Mouse (Mus musculus): ENCODE measurements around the gene Gm20388. TPM values are rescaled to one million over a fixed set of nuclear protein-coding genes. Genes with fewer than 3 reads are reported as not detected.

The Gm20388 gene
- total RNA-seq, 1 experiment, result 27.0 TPM

DNA sequence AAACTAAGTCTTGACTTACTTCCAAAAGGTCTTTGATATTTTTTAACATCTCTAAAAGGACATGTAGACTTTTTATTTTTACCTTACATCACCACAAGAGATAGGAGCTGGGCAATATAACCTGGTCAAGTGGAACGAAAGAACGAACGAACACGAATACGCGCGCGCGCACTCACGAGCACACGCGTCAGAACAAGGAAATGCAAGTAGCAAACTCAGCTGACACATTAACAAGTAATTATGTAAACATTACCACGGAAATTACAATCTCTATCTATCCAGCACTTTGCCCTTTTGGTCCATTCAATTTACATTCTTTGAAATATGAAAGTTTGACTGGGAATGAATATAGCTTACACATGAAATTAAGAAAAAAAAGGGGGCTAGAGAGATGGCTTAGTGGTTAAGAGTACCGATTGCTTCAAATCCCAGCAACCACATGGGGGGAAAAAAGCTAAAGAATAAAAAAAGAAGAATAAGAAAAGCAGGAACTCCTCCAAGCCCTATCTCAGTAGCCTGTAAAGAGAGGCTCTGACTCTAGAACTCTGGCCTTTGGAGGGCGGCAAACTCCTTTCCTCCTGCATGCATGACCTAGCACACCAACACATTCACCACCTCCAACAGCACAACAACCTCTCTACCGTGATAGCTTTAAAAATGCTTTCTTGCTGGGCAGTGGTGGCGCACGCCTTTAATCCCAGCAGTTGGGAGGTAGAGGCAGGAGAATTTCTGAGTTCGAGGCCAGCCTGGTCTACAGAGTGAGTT is 3072.7 kb downstream of the Gm20388 start:
- no peak for TF ChIP-seq CHD2 (IDR thresholded peaks at IDR 0.05; ENCODE audit: low read depth, low read length)
- TF ChIP-seq ZNF384 (IDR thresholded peaks at IDR 0.05; ENCODE audit: low read depth, low read length), result no peak
- no peak for TF ChIP-seq ZC3H11A (IDR thresholded peaks at IDR 0.05; ENCODE audit: borderline replicate concordance, low read depth, low read length)
- no peak for TF ChIP-seq MAFK (IDR thresholded peaks at IDR 0.05; ENCODE audit: insufficient read depth, low read depth, low read length)
- no peak for TF ChIP-seq HCFC1 (IDR thresholded peaks at IDR 0.05; ENCODE audit: borderline replicate concordance, insufficient read depth, low read length)
- no peak for DNase-seq (ENCODE audit: low read depth, low spot score)
- Histone ChIP-seq H3K4me1 (ENCODE audit: control insufficient read depth in 2 of 2, insufficient read depth in 2 of 2, low read length in 2 of 2, poor library complexity in 1 of 2) (peaks cover 16 to 17% of the 10 kb centered on the region in 2 experiments; a peak in 3 of 4 replicates), H3K36me3 (ENCODE audit: control insufficient read depth, insufficient read depth, low read length, poor library complexity, severe bottlenecking) (no peaks in the 10 kb centered on the region), H3K27ac (ENCODE audit: insufficient read depth, low read depth, low read length, poor library complexity, severe bottlenecking) (no peak overlapping the region), H3K4me3 (ENCODE audit: insufficient read depth in 1 of 2, low read depth in 1 of 2, low read length in 2 of 2, poor library complexity in 1 of 2, severe bottlenecking in 1 of 2) (no peak overlapping the region), H3K9me3 (ENCODE audit: control insufficient read depth, insufficient read depth, low read depth, low read length) (no peaks in the 10 kb centered on the region), H3K9ac (ENCODE audit: insufficient read depth, low read depth, low read length, poor library complexity, severe bottlenecking) (no peak overlapping the region)
- in situ Hi-C loops (cut with MboI; ENCODE audit: low sequenced_read_pairs in 2 of 2, unreplicated experiment in 2 of 2), result no loop called here

DNA sequence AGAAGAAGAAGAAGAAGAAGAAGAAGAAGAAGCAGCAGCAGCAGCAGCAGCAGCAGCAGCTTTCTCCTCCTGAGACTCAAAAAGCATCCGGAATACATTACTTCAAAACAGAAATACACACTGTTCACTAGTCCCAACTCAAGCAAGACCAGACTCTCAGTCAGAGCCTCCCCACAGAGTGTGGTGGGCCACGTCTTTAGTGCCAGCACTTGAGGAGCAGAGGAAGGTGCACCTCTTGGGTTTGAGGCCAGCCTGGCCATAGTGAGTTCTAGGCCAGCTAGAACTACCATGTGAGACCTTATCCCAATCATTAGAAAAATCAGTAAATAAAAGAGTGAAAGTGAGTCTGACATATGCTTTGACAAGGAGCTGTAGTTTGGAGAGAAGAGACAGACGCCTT is 3073.5 kb downstream of the Gm20388 start:
- in situ Hi-C loops (cut with MboI; ENCODE audit: low sequenced_read_pairs in 2 of 2, unreplicated experiment in 2 of 2), result no loop called here
- Histone ChIP-seq H3K4me3 (ENCODE audit: insufficient read depth in 1 of 2, low read depth in 1 of 2, low read length in 2 of 2, poor library complexity in 1 of 2, severe bottlenecking in 1 of 2) (no peak overlapping the region), H3K36me3 (ENCODE audit: control insufficient read depth, insufficient read depth, low read length, poor library complexity, severe bottlenecking) (no peaks in the 10 kb centered on the region), H3K4me1 (ENCODE audit: control insufficient read depth in 2 of 2, insufficient read depth in 2 of 2, low read length in 2 of 2, poor library complexity in 1 of 2) (peaks cover 16 to 18% of the 10 kb centered on the region in 2 experiments; a peak in 3 of 4 replicates), H3K9me3 (ENCODE audit: control insufficient read depth, insufficient read depth, low read depth, low read length) (no peaks in the 10 kb centered on the region), H3K27ac (ENCODE audit: insufficient read depth, low read depth, low read length, poor library complexity, severe bottlenecking) (no peak overlapping the region), H3K9ac (ENCODE audit: insufficient read depth, low read depth, low read length, poor library complexity, severe bottlenecking) (no peak overlapping the region)
- DNase-seq (ENCODE audit: low read depth, low spot score), result no peak
- TF ChIP-seq ZC3H11A (IDR thresholded peaks at IDR 0.05; ENCODE audit: borderline replicate concordance, low read depth, low read length) (no peak), MAFK (IDR thresholded peaks at IDR 0.05; ENCODE audit: insufficient read depth, low read depth, low read length) (no peak), CHD2 (IDR thresholded peaks at IDR 0.05; ENCODE audit: low read depth, low read length) (no peak)

DNA sequence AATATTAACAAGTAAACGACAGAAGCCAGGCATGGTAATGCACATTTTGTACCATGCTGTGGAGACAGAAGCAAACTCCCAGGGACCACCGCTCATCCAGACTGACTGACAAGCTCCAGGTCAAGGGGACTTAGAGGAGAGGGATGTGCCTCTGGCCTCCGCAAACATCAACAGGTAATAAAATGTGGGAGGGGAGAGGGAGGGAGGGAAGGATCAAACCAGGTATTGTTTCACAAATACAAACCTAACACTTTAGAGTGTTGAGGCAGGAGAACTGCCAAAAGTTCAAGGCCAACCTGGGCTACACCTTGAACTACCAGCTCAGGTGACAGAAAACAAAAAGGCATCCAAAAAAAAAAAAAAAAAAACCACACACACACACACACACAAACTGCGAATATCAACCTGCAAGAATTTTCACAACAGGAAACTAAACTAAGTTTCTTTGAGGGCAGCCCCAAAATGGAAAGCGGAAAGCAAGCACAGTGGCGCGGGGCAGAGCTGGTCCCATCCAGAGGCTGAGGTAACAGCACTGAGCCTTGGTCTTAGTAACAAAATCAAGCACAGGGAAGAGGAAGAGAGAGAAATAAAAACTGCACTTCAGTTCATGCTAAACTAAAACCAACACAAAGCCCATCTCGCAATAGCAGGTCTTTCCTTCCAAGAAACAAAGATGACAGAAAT is 3076.0 kb downstream of the Gm20388 start:
- Histone ChIP-seq H3K9me3 (ENCODE audit: control insufficient read depth, insufficient read depth, low read depth, low read length) (no peaks in the 10 kb centered on the region), H3K9ac (ENCODE audit: insufficient read depth, low read depth, low read length, poor library complexity, severe bottlenecking) (no peak overlapping the region), H3K4me1 (ENCODE audit: control insufficient read depth in 2 of 2, insufficient read depth in 2 of 2, low read length in 2 of 2, poor library complexity in 1 of 2) (peaks cover 11 to 15% of the 10 kb centered on the region in 2 experiments; a peak in 2 of 4 replicates), H3K27ac (ENCODE audit: insufficient read depth, low read depth, low read length, poor library complexity, severe bottlenecking) (no peak overlapping the region), H3K36me3 (ENCODE audit: control insufficient read depth, insufficient read depth, low read length, poor library complexity, severe bottlenecking) (no peaks in the 10 kb centered on the region), H3K4me3 (ENCODE audit: insufficient read depth in 1 of 2, low read depth in 1 of 2, low read length in 2 of 2, poor library complexity in 1 of 2, severe bottlenecking in 1 of 2) (no peak overlapping the region)
- TF ChIP-seq ZC3H11A (IDR thresholded peaks at IDR 0.05; ENCODE audit: borderline replicate concordance, low read depth, low read length) (no peak), MAFK (IDR thresholded peaks at IDR 0.05; ENCODE audit: insufficient read depth, low read depth, low read length) (no peak), ZNF384 (IDR thresholded peaks at IDR 0.05; ENCODE audit: low read depth, low read length) (no peak), HCFC1 (IDR thresholded peaks at IDR 0.05; ENCODE audit: borderline replicate concordance, insufficient read depth, low read length) (no peak), CHD2 (IDR thresholded peaks at IDR 0.05; ENCODE audit: low read depth, low read length) (no peak)
- in situ Hi-C loops (cut with MboI; ENCODE audit: low sequenced_read_pairs in 2 of 2, unreplicated experiment in 2 of 2), result no loop called here
- DNase-seq (ENCODE audit: low read depth, low spot score), result no peak

DNA sequence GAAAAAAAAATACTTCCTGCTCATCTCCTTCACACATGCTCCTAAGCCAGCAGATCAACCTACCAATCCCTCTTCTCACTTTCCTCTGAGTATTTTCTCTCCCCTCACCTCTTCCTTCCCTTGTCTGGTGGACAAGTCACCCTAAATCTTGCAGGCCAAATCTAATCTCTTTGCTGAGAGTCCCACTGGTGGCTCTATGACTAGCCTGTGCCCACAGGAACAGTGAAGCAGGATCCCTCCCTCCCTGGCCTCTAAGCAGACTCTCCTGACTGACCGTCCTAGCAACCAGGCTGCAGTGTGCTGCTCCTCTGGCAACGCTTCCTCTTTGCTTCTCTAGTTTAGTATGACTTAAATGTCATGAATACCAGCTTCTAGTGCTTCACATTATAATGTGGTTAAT is 3076.6 kb downstream of the Gm20388 start:
- Histone ChIP-seq H3K4me3 (ENCODE audit: insufficient read depth in 1 of 2, low read depth in 1 of 2, low read length in 2 of 2, poor library complexity in 1 of 2, severe bottlenecking in 1 of 2) (no peak overlapping the region), H3K4me1 (ENCODE audit: control insufficient read depth in 2 of 2, insufficient read depth in 2 of 2, low read length in 2 of 2, poor library complexity in 1 of 2) (peaks cover 10 to 18% of the 10 kb centered on the region in 2 experiments; a peak in 2 of 4 replicates), H3K9ac (ENCODE audit: insufficient read depth, low read depth, low read length, poor library complexity, severe bottlenecking) (no peak overlapping the region), H3K9me3 (ENCODE audit: control insufficient read depth, insufficient read depth, low read depth, low read length) (no peaks in the 10 kb centered on the region), H3K27ac (ENCODE audit: insufficient read depth, low read depth, low read length, poor library complexity, severe bottlenecking) (no peak overlapping the region), H3K36me3 (ENCODE audit: control insufficient read depth, insufficient read depth, low read length, poor library complexity, severe bottlenecking) (no peaks in the 10 kb centered on the region)
- no peak for TF ChIP-seq ZC3H11A (IDR thresholded peaks at IDR 0.05; ENCODE audit: borderline replicate concordance, low read depth, low read length)
- TF ChIP-seq MAFK (IDR thresholded peaks at IDR 0.05; ENCODE audit: insufficient read depth, low read depth, low read length), result no peak
- TF ChIP-seq CHD2 (IDR thresholded peaks at IDR 0.05; ENCODE audit: low read depth, low read length), result no peak
- no peak for TF ChIP-seq HCFC1 (IDR thresholded peaks at IDR 0.05; ENCODE audit: borderline replicate concordance, insufficient read depth, low read length)
- TF ChIP-seq ZNF384 (IDR thresholded peaks at IDR 0.05; ENCODE audit: low read depth, low read length), result no peak
- DNase-seq (ENCODE audit: low read depth, low spot score), result no peak
- in situ Hi-C loops (cut with MboI; ENCODE audit: low sequenced_read_pairs in 2 of 2, unreplicated experiment in 2 of 2), result no loop called here
